Mouse (Mus musculus) midbrain, postnatal 0 days (tissue): ENCODE results near the gene Trip4. TPM values are rescaled to one million over a fixed set of nuclear protein-coding genes. Genes with fewer than 3 reads are reported as not detected.

Experiments used
- polyA plus RNA-seq: library from polyadenylated mRNA; unstranded; fragments of >200 nt; fragmentation: Nextera tagmentation; extraction: Ambion mirVana; gene quantifications from 2 replicates; pipeline ENCODE4 v1.2.1, GENCODE M21; 2015
- total RNA-seq: library from RNA; depleted of rRNA; stranded (reverse); fragments of >200 nt; gene quantifications from 2 replicates; pipeline ENCODE4 v1.2.3, GENCODE M21; 2014; rRNA removed

Gene Trip4
- total and polyA plus RNA-seq, 2 experiments from 2014 or later, result 25.6 to 32.1 TPM

Other genes with a start within 250 kb of the Trip4 start
- gene Oaz2, start 240.8 kb downstream of the Trip4 start, total RNA-seq, result 252 and 274 TPM in 2 replicates
- 382 and 399 TPM in 2 replicates for gene Oaz2, start 240.8 kb downstream of the Trip4 start, polyA plus RNA-seq
- 11.2 and 11.8 TPM in 2 replicates for gene Zfp609, start 81.2 kb downstream of the Trip4 start, total RNA-seq
- 4.5 and 5.4 TPM in 2 replicates for gene Zfp609, start 81.2 kb downstream of the Trip4 start, polyA plus RNA-seq
- 6.3 and 9.4 TPM in 2 replicates for gene Pclaf, start 18.6 kb downstream of the Trip4 start, total RNA-seq
- gene Pclaf, start 18.6 kb downstream of the Trip4 start, polyA plus RNA-seq, result 6.7 and 8.2 TPM in 2 replicates
- 25.7 and 28.6 TPM in 2 replicates for gene Csnk1g1, start 130 bp upstream of the Trip4 start, total RNA-seq
- gene Csnk1g1, start 130 bp upstream of the Trip4 start, polyA plus RNA-seq, result 14.2 and 17.4 TPM in 2 replicates
- 209 and 255 TPM in 2 replicates for gene Ppib, start 151.4 kb upstream of the Trip4 start, total RNA-seq
- gene Ppib, start 151.4 kb upstream of the Trip4 start, polyA plus RNA-seq, result 339 and 341 TPM in 2 replicates
- gene Snx22, start 160.9 kb upstream of the Trip4 start, total RNA-seq, result 6.7 and 7.4 TPM in 2 replicates
- gene Snx22, start 160.9 kb upstream of the Trip4 start, polyA plus RNA-seq, result 9.6 and 11.1 TPM in 2 replicates
- gene Snx1, start 217.8 kb upstream of the Trip4 start, total RNA-seq, result 42.3 and 47.1 TPM in 2 replicates
- gene Snx1, start 217.8 kb upstream of the Trip4 start, polyA plus RNA-seq, result 38.1 and 44.0 TPM in 2 replicates
- 27.5 and 28.2 TPM in 2 replicates for gene Ciao2a, start 217.8 kb upstream of the Trip4 start, total RNA-seq
- gene Ciao2a, start 217.8 kb upstream of the Trip4 start, polyA plus RNA-seq, result 62.1 and 65.7 TPM in 2 replicates
- gene Dapk2, start 249.4 kb upstream of the Trip4 start, total RNA-seq, result 0.14 and 1.1 TPM in 2 replicates
- gene Dapk2, start 249.4 kb upstream of the Trip4 start, polyA plus RNA-seq, result 0.43 and 0.58 TPM in 2 replicates